Mouse (Mus musculus) urinary bladder, postnatal 10 days (tissue): ENCODE data around the gene Pomgnt1.

Source experiments
- DNase-seq: peaks from one replicate; pipeline ENCODE4 v3.0.0; 2022; ENCODE audit warnings: low spot score

The Pomgnt1 gene

DNA sequence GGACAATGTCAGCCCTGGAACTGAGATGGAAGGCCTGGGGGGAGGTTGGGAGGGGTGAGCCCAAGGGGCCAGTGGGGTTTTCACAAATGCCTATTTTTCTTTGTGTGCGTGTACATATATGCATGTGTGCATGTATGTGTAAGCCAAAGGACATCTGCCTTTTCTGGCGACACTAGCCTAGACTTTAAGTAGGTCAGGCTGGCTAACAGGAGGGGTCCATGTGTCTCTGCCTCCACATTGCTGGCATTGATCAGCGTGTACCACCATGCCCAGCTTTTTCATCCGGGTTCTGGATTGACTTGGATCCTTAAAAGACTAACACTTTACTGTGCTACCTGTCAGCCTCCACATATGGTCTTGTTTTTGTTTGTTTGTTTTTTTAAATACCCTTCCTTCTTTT lies 50.1 kb downstream of the Pomgnt1 start:
- DNase-seq, result no peak

DNA sequence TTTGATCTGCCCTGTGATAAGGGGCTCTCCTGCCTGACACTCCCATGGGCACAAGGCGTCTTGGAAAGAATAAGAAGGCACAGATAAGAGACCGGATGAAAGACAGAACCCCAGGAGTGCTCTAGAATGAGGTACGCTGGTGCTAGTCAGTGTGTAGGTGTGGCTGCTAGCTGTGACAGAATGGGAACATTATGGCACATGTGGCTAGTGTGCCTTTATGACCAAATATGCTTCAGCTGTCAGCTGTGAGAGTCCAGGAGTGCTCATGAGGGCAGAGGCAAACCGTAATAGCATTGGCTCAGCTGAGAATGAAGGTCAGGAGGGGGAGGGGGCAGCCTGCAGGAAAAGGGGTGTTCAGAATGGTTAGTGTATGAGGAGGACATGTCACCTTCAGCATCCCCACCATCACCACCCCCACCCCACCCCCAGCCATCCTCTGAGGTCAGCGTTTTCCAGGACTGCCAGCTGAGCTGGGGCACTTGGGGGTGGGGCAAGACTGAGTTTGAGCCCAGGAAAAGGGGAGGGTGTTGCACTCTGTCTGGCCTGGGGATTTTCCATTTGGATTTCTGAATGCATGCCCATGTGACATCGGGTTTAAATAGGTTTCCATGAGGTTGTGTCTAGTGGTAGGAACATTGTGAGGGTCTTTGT lies 51.0 kb downstream of the Pomgnt1 start:
- DNase-seq, result no peak

DNA sequence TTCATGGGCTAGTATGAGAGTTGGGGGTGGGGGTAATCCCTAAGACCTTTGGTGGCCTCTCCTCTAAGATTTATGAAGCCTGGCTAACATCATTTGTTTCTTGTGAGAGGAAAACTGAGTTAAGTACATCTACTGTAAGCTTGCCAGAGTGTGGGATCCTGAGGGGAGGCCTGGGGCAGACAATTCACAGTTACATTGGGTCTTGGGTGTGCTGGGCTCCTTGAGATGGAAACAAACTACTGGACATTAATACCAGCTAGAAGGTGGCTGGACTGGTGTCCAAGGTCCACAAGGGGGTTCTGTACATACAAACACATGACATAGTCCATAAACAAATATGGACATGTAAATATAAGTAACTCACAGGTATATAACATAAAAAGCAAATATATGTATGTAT lies 51.5 kb downstream of the Pomgnt1 start:
- no peak for DNase-seq

DNA sequence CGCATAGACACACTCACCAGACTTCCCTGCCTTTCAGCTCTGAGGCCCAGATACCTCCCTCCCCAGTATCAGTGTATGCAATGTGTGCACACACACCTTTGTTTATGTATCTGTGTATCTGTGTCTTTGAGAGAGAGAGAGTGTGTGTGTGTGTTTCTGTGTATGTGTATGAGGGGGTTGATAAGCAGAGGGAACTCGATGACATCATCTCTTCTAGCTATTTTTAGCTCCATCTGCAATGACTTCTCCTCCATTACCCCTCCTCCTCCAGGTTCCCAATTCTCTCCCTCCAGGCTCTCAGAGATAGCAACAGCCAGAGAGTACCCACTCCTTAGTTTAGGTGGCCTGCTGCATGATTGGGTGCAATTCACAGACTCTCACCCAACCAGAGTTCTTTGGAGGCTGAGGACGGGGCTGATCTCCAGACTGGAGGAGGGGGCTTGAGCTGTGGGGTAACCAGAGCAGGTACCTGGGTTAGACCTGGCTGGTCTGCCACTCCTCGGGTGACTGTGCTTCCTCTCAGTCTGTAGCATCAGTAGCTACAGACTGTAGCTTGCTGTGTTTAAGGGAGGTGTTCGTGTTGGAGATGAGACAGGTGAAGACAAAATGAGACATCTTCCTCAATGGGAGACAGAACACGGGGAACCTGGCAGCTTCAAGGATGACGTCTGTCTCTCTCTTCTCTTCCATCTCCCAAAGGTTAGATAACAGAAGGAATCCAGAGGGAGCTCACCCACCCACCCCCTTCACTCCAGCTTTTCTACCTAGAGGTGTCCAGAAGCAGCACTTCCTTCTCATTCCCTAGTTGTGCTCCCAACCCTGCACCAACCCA lies 52.3 kb downstream of the Pomgnt1 start:
- DNase-seq, result no peak

DNA sequence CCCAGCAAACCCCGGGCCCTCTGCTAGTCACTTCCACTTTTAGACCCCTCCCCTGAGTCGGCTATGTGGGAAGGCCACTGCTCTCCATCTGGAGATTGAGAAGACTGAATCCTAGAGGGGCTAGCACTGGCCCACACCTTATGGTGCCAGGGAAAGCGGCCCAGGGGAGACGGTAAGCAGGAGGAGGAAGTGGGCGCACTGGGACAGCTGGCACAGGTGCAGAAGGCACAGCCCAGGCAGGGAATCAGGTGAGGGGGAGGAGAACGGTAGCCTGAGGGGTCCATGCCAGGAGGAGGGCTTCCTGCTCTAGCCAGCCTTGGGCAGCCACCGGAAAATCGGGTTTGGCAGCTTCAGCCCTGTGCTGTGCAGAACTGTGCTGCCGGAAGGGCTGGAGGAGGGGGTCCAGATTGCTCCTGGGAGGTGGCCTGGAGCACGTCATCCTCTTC lies 52.9 kb downstream of the Pomgnt1 start:
- peak; percentile 49 for DNase-seq

DNA sequence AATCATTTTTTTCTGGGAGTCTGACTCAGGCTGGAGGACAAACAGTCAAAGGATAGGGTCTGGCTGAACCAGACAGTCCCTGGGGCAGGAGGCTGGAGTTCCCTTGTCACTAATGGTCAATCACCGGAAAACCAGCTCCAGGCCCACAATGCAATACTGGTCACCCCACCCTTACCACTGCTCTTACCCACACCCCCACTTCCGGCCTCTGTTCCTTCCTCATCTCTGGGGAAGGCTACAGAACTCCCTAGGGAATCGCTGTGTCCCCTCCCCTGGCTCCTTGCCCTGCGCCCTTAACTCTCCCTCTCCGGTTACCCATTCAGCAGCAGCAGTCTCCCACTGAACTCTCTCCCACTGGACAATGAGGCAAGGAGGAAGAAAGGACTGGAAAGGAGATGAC lies 53.5 kb downstream of the Pomgnt1 start:
- no peak for DNase-seq

DNA sequence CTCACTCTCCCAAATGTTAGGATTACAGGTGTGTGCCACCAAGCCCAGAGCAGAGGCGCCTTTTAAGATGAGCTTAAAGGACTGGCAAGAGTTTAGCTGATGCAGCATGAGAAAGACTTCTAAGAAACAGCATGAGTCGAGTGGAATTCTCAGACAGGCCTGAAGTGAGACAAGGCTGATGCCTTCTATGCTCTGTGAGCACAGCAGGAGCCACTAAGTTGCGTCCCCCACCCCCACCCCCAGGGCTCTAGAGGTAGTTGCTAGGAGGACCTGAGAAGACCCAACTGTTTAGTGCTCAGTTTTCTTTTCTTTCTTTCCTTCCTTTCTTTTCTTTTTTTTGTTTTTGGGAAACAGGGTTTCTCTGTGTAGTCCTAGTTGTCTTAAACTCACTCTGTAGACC lies 58.4 kb downstream of the Pomgnt1 start:
- no peak for DNase-seq

DNA sequence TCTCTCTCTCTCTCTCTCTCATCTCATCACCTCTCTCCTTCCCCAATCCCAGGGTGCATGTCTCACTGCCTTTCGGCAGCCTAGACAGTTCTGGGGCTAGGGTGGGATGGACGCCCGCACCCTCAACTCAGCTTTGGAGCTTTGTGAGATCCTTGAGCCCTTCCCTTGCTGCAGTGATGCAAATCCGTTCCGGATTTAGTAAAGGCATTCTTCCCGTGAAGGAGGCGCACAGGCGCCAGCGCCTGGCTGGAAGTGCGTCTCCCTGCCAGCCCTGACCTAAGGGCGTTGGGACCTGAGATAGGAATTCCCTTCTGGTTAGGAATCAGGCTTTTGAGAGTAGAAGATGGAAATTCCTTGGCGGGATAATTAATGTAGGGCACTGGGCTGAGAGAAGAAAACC lies 59.1 kb downstream of the Pomgnt1 start:
- DNase-seq, result no peak

DNA sequence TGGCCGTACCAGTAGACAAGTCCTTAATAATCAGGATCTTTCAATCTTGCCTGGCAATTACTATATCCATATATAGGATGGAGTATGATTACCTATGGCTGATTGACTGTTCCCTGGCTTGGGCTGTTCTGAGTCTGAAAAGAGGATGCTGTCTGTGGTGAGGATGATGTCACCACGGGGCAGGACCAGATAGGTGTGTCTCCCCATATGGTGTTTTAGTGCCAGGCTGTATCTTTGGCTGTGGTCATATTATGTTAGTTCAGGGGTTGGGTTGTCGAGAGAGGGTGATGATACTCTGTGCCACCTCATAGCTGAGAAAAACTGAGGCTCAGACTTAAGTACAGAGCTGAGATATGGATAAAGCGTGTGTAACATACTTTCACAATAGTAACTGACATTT lies 61.4 kb downstream of the Pomgnt1 start:
- DNase-seq, result no peak

DNA sequence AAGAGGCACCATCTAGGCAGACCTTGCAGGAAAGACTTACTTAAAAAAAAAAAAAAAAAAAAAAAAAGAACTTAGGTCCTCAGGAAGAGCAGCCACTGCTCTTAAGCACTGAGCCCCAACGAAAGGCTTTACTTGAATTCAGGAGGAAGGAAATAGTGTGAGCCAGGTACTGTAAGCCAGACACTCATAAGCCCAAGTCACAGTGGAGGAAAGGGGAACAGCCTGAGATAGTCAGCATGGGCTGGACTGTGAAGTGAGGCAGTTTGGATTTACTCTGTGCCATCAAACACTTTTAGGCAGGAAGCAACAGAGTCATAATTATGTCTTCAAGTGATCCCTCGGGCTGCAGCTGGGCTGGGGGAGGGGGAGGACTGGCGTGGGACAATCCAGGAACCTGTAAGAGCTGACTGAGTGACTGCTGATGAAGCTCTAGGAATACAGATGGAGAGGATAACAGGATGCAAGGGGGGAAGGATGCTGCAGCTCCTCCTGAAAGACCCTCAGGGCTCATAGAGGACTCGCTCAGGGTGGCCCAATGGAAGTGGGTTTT lies 68.7 kb downstream of the Pomgnt1 start:
- DNase-seq, result no peak

DNA sequence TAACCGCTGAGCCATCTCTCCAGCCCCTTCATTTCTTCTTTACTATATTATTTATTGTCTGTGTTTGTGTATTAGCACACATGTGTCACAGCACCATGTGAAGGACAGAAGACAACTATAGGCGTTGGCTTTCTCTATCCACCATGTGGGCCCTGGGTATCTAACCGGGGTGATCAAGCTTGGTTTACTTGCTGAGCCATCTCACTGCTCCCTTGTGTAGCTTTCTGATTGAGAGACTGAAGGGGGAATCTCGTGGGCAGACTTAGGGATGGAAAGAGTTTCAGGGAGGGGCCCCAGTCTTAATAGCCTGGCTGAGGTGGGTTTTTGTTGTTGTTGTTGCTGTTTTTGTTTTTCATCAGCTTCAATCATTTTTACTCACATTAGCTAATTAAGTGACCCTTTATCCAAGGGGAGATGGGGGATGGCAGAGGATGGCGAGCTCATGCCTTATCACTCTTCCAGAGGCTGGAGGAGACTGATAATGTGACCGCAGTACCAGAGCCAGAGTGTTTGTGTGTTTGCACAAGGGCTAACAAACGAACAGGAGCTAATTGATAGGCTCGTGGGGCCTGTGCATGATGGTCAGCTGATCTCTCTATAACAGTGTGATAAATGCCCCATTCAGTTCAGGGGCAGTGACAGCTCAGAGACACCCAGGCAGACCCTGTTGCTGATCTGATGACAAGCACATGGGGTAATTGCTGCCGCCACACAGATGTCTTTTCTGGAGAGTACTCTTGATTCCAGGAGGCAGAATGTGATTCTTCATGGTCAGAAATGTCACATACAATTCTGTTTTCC lies 70.1 kb downstream of the Pomgnt1 start:
- no peak for DNase-seq

DNA sequence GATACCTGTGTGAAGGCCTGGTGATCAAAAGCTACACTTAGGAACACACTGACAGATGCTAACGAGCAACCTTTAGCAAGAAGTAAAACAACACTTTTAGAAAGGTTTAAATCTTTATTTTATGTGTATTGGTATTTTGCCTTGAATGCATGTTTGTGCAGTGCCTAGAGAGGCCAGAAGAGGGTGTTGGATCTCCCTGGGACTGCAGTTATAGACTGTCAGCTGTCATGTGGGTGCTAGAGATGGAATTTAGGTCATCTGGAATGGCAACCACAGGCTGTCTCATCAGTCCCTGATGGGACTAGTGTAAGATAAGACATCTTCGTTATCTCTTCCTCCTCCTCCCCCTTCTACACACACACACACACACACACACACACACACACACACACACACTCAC lies 74.8 kb downstream of the Pomgnt1 start:
- no peak for DNase-seq

DNA sequence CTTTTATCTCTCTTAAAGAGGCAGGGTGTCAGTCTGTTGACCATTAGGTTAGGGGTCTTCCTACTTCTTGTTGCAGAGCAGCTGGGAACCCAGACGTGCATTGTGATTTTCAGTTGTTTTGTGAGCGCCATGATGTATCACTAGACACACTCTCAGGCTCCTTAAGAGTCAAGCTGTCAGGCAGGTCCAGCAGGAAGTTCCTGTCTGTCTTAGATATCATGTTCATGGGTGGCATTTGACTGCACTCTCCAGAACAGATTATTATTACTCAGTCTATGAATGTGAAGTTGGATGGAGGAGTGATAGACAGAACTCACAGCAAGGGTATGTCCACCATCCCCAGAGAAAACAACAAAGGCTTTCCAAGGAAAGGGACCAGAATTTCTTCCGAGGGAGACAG lies 80.8 kb downstream of the Pomgnt1 start:
- DNase-seq, result no peak

DNA sequence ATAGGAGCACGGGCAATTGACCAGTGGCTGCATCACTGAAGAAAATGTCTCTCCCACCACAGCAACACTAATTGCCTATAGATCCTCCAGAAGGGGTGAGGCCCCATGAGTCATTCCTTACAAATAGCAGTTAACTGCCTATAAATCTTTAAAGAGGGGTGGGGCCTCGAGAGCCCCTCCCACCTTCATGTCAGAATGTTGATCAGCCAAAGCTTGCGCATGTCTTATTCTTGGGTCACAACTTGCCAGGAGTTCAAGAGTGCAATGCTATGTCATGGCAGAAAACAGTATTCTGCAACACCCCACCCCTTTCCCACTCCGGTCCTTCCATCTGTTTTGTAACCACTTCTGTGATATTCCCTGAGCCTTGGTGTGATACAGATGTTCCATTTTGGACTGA lies 82.9 kb downstream of the Pomgnt1 start:
- no peak for DNase-seq

DNA sequence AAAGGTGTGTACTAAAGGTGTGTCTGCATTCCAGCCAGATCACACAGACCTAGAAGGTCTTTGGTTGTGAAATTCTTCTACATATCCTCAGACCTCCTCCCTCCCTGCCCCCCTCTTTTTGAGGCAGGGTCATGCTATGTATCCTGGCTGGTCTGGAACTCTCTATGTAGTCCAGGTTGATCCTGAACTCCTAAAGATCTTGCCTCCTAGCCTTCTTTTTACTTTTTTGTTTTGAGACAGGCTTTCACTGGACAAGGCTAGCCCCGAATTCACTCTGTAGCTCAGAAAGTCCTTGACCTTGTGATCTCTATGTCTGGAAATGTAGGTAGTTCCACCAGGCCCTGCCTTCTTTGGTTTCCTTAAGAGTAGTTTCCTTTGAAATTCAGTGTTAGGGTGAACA lies 85.3 kb downstream of the Pomgnt1 start:
- DNase-seq, result no peak
